Mouse (Mus musculus) stomach, embryonic 16.5 days (tissue): ENCODE measurements around the gene Tspan5. TPM values are rescaled to one million over a fixed set of nuclear protein-coding genes. Genes with fewer than 3 reads are reported as not detected.

ENCODE experiments used
- ATAC-seq: fragments of 200-750 bp; cut with Nextera tagmentation; 2 replicates; pipeline ENCODE4 v1.8.0; 2017; ENCODE audit warnings: moderate number of reproducible peaks, moderate TSS enrichment; ENCODE audit not compliant: insufficient read depth, low FRiP score
- H3K27ac ChIP-seq: fragments of 300-500 bp; sonication (generic); 2 replicates; pipeline ENCODE4 v1.5.1; 2014; ENCODE audit warnings: low read length
- H3K27me3 ChIP-seq: fragments of 300-500 bp; sonication (generic); 2 replicates; pipeline ENCODE4 v1.6.1; 2014; ENCODE audit warnings: low read length, control low read depth, mixed read lengths; ENCODE audit not compliant: control insufficient read depth, insufficient read depth
- H3K36me3 ChIP-seq: fragments of 300-500 bp; sonication (generic); 2 replicates; pipeline ENCODE4 v1.6.1; 2014; ENCODE audit warnings: low read length; ENCODE audit not compliant: control insufficient read depth, insufficient read depth
- H3K4me1 ChIP-seq: fragments of 300-500 bp; sonication (generic); 2 replicates; pipeline ENCODE4 v1.6.1; 2014; ENCODE audit warnings: low read length, control low read depth, mixed read lengths; ENCODE audit not compliant: control insufficient read depth, insufficient read depth
- H3K4me2 ChIP-seq: fragments of 300-500 bp; sonication (generic); 2 replicates; pipeline ENCODE4 v1.6.1; 2014; ENCODE audit warnings: low read depth, low read length, mixed read lengths
- H3K4me3 ChIP-seq: fragments of 300-500 bp; sonication (generic); replicated peaks from 2 replicates; pipeline ENCODE4 v1.5.1; 2014; ENCODE audit warnings: mild to moderate bottlenecking, low read length
- H3K9ac ChIP-seq: fragments of 300-500 bp; sonication (generic); 2 replicates; pipeline ENCODE4 v1.6.1; 2014; ENCODE audit warnings: low read length
- H3K9me3 ChIP-seq: fragments of 300-500 bp; sonication (generic); replicated peaks from 2 replicates; pipeline ENCODE4 v1.6.1; 2016; ENCODE audit warnings: low read length, control low read depth; ENCODE audit not compliant: control insufficient read depth
- WGBS: fragments of 180-500 bp; shearing (Covaris S2); extraction: QIAGEN DNeasy Blood & Tissue Kit; methylation state at CpG from one replicate; pipeline ENCODE4 v1.1.7; 2014; 5-methylcytosine and 5-hydroxymethylcytosine counted together
- polyA plus RNA-seq: library from polyadenylated mRNA; unstranded; fragments of >200 nt; fragmentation: Nextera tagmentation; extraction: Ambion mirVana; gene quantifications from 2 replicates; pipeline ENCODE4 v1.2.1, GENCODE M21; 2015

Gene Tspan5
- polyA plus RNA-seq, 1 experiment from 2014 or later, result 31.1 TPM

DNA sequence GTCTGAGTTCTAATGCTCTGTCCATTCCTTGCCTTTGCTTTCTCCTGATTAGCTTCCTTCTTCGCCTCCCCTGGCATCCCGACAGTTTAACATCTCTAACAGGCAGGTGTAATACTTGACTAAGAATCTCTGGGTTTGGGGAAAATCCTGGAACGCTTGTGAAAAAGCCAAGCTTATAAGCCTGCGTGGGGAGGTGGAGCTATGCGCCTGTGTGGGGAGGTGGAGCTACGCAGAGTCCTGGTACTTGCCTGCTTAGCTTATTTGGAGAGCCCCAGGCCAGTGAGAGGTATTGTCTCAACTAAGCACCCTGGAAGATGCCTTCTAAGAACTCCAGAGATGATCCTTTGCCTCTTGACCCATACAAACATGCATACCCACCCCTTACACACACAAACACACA lies 95.7 kb downstream of the Tspan5 start:
- Histone ChIP-seq H3K4me2 (no peak overlapping the region), H3K4me1 (peaks cover 9% of the 10 kb centered on the region; the same call in 1 of the 2 replicates), H3K36me3 (no peaks in the 10 kb centered on the region), H3K9ac (no peak overlapping the region), H3K4me3 (no peak overlapping the region), H3K27me3 (no peaks in the 10 kb centered on the region), H3K9me3 (no peaks in the 10 kb centered on the region), H3K27ac (no peak overlapping the region)
- WGBS, result 86% methylated on average over 6 of the region's 6 CpGs
- ATAC-seq, result no peak

DNA sequence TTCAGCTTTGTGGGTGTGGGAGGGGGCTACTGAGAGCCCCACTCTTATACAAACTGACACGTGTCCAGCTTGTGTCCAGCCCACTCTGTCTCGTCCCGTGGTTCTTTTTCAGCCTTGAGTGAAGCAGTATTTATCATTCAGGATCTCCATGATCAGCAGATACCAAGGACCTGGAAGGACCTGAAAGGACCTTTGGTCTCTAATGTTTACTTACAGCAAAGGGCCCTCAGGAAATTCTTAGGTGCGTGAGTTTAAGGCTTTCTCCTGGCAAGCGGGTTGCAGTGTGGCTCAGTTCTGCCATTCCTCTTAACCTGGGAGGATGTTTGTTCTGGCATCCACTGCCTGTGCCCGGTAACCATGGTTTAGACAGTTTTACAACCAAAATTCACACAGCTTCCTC lies 97.7 kb downstream of the Tspan5 start:
- ATAC-seq, result no peak
- Histone ChIP-seq H3K27ac (no peak overlapping the region), H3K4me3 (no peak overlapping the region)

DNA sequence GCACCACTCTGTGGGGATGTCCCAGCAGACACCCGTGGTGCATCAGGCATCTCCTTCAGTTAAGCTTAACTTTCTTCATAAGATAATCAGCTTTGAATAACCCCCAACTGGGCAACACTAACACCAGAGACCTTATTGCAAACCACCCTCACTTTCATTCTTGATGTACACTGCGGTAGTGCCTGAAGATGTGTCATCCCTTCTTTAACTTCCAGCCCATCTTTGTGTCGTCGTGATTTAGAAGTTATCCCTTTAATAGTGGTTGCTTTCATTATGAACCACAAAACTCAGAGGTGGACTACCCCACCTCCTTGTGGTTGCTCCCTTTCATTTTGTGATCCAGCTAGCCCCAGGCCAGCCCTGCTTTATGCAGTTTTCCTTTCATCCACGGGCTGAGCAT lies 99.3 kb downstream of the Tspan5 start:
- ATAC-seq, result no peak
- Histone ChIP-seq H3K36me3 (no peaks in the 10 kb centered on the region), H3K9ac (no peak overlapping the region), H3K9me3 (no peaks in the 10 kb centered on the region), H3K27ac (no peak overlapping the region), H3K4me2 (no peak overlapping the region), H3K4me3 (no peak overlapping the region), H3K27me3 (no peaks in the 10 kb centered on the region), H3K4me1 (0 out of 2 replicates have a peak, but pooled peaks cover 10% of the 10 kb centered on the region)
- WGBS, result 78% methylated on average over 5 of the region's 5 CpGs

More for the DNA sequence above, 97.7 kb downstream of the Tspan5 start:
- H3K36me3 ChIP-seq, result no peaks in the 10 kb centered on the region
- WGBS, result 49% methylated on average over 6 of the region's 6 CpGs
- H3K27me3 ChIP-seq, result no peaks in the 10 kb centered on the region
- H3K9ac ChIP-seq, result no peak overlapping the region
- H3K4me1 ChIP-seq, result 0 out of 2 replicates have a peak, but pooled peaks cover 10% of the 10 kb centered on the region
- no peaks in the 10 kb centered on the region for H3K9me3 ChIP-seq
- H3K4me2 ChIP-seq, result no peak overlapping the region

DNA sequence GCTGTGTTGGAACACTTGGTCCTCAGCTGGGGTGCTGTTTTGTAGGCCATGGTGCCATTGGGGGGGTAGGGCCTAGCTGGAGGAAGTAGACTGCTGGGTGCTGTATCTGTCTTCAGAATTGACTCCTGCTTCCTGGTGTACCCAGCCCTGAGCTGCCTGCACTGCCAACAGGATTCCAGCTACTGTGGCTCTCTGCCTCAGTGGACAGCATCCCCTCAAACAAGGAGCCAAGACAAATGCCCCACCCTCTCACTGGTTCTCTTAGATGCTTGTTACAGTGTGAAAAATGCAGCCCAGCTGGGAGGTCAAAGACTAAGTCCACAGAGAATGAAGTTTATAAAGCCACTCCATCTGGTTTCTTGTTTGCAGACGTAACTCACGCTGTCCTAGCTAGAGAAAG lies 101.2 kb downstream of the Tspan5 start:
- Histone ChIP-seq H3K27ac (no peak overlapping the region), H3K4me3 (no peak overlapping the region), H3K4me1 (0 out of 2 replicates have a peak, but pooled peaks cover 10% of the 10 kb centered on the region), H3K36me3 (no peaks in the 10 kb centered on the region), H3K9ac (no peak overlapping the region), H3K27me3 (no peaks in the 10 kb centered on the region), H3K4me2 (no peak overlapping the region), H3K9me3 (no peaks in the 10 kb centered on the region)
- WGBS, result 72% methylated on average over 2 of the region's 2 CpGs
- no peak for ATAC-seq

DNA sequence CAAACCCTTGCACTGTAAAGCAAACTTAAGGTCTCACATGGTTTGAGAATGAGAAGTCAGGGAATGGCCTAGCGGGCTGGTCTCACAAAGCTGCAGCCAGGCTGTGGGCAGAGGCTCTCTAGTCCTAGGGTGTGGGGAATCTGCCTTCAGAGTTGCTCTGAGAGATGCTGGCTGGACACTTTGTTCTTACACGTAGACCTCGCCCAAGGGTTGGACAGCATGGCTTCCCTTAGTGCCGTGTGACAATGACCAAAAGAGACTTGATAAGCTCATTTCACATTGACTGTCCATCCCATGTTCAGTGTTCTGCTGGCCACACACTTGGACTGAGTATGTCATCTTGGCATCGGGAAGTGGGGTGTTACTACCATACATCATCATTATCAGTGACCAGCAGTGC lies 101.6 kb downstream of the Tspan5 start:
- Histone ChIP-seq H3K4me3 (no peak overlapping the region), H3K4me1 (0 out of 2 replicates have a peak, but pooled peaks cover 10% of the 10 kb centered on the region), H3K36me3 (no peaks in the 10 kb centered on the region), H3K9me3 (no peaks in the 10 kb centered on the region), H3K9ac (no peak overlapping the region), H3K27ac (no peak overlapping the region), H3K27me3 (no peaks in the 10 kb centered on the region), H3K4me2 (no peak overlapping the region)
- WGBS, result 90% methylated on average over 5 of the region's 5 CpGs
- no peak for ATAC-seq

DNA sequence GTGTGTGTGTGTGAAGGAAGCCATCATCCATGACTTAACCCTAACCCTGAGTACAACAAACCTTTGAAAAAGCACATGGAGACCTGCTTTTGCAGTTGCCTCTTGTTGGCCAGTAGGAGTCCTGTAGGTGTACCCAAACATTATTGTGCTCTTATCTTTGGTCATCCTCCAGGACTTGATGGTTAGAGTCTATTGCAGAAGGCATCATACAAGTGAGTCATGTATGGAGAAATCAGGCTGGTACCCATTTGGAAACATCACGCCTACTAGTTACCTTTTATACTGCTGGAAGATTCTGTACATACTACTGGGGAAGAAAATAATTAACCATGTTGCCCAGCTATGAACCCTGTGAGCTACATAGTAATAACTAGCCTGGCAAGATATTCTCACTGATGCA lies 103.8 kb downstream of the Tspan5 start:
- H3K27me3 ChIP-seq, result no peaks in the 10 kb centered on the region
- H3K4me2 ChIP-seq, result no peak overlapping the region
- no peak overlapping the region for H3K4me3 ChIP-seq
- H3K9me3 ChIP-seq, result no peaks in the 10 kb centered on the region
- H3K4me1 ChIP-seq, result peaks cover 14% of the 10 kb centered on the region
- H3K27ac ChIP-seq, result no peak overlapping the region
- ATAC-seq, result no peak
- H3K9ac ChIP-seq, result no peak overlapping the region
- WGBS, result 92% methylated on average over 1 of the region's 1 CpGs
- H3K36me3 ChIP-seq, result no peaks in the 10 kb centered on the region

DNA sequence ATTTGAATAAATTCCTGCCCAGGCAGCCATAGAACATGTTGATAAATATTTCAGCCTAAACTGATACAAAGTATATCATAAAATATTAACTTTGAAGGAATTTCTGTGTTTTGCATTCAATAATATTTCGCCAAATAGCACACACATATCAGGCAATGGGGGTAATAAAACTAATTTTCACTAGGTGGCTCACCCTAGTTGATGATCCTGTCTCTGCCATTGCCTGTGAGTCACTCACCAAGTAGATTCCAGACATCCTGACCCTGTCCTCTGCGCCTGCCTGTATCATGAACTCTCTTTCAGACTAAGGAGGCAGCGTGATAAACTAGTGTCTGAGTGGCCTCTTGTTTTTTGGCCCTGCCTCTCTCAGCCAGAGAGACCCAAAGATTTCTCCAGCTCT lies 105.8 kb downstream of the Tspan5 start:
- no peak for ATAC-seq

DNA sequence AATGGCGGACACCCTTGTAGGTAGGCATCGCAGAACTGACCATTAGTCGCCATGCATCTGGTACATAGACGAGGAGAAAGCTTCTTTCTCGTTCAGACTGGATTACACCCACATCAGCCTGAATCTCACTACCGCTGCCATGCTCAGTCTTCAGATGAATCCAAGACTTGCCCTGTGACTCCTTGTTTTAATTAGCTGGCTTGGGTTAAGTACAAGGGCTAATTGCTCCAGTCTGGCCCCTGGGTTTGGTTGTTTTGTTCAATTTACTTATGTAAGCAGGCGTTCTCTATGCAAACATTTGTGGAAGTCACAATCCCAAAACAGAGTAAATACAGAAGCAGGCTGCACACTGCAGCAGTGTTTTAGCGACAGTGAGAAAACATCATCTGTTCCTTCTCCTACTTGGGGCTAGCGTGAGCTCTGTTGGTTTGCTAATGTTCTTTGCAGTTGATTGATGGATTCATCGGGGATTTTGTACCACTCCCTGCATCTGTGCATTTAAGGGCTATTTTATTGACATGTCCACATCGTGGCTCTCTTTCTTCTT lies 107.8 kb downstream of the Tspan5 start:
- Histone ChIP-seq H3K36me3 (no peaks in the 10 kb centered on the region), H3K9me3 (no peaks in the 10 kb centered on the region), H3K4me2 (no peak overlapping the region), H3K9ac (no peak overlapping the region), H3K27me3 (no peaks in the 10 kb centered on the region), H3K27ac (no peak overlapping the region), H3K4me1 (peaks cover 35% of the 10 kb centered on the region), H3K4me3 (no peak overlapping the region)
- no peak for ATAC-seq
- 50% methylated on average over 11 of the region's 11 CpGs for WGBS

More for the DNA sequence above, 105.8 kb downstream of the Tspan5 start:
- no peaks in the 10 kb centered on the region for H3K9me3 ChIP-seq
- 90% methylated on average over 3 of the region's 3 CpGs for WGBS
- no peaks in the 10 kb centered on the region for H3K27me3 ChIP-seq
- no peaks in the 10 kb centered on the region for H3K36me3 ChIP-seq
- no peak overlapping the region for H3K9ac ChIP-seq
- no peak overlapping the region for H3K4me3 ChIP-seq
- H3K4me1 ChIP-seq, result peaks cover 24% of the 10 kb centered on the region
- no peak overlapping the region for H3K27ac ChIP-seq
- H3K4me2 ChIP-seq, result no peak overlapping the region

DNA sequence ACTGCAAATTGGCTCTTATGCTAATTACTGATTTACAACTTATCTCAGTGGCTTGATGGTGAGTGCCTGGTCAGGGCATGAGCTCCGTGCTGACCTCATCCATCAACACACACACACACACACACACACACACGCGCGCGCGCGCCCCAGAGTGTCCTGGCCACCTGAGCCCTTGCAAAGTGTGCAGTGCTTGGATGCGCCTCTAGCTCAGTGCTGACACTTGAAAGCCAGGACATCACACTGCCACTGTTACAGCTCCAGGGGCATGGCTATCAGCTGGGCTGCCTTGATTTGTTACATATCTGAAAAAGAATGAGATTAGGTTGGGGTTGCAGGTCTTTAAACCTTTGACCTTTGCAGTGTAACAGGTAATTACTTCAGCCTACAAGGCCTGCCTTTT lies 109.9 kb downstream of the Tspan5 start:
- Histone ChIP-seq H3K4me1 (peaks cover 38% of the 10 kb centered on the region), H3K36me3 (no peaks in the 10 kb centered on the region), H3K4me3 (no peak overlapping the region), H3K27me3 (no peaks in the 10 kb centered on the region), H3K9me3 (no peaks in the 10 kb centered on the region), H3K27ac (no peak overlapping the region), H3K4me2 (no peak overlapping the region), H3K9ac (no peak overlapping the region)
- no peak for ATAC-seq
- 70% methylated on average over 8 of the region's 8 CpGs for WGBS
